Mouse (Mus musculus) skeletal muscle tissue, adult 2 months (tissue): ENCODE results near the gene Akr1a1.
"Not testable (repeated sequence)": the region's sequence is repeated elsewhere in the genome, so short reads cannot be mapped to it uniquely, and the experiment has no call there.

ENCODE experiments used
- DNase-seq: peaks from one replicate; pipeline ENCODE4 v3.0.0-alpha.2; 2012; ENCODE audit warnings: low read depth, low spot score

Akr1a1 gene

DNA sequence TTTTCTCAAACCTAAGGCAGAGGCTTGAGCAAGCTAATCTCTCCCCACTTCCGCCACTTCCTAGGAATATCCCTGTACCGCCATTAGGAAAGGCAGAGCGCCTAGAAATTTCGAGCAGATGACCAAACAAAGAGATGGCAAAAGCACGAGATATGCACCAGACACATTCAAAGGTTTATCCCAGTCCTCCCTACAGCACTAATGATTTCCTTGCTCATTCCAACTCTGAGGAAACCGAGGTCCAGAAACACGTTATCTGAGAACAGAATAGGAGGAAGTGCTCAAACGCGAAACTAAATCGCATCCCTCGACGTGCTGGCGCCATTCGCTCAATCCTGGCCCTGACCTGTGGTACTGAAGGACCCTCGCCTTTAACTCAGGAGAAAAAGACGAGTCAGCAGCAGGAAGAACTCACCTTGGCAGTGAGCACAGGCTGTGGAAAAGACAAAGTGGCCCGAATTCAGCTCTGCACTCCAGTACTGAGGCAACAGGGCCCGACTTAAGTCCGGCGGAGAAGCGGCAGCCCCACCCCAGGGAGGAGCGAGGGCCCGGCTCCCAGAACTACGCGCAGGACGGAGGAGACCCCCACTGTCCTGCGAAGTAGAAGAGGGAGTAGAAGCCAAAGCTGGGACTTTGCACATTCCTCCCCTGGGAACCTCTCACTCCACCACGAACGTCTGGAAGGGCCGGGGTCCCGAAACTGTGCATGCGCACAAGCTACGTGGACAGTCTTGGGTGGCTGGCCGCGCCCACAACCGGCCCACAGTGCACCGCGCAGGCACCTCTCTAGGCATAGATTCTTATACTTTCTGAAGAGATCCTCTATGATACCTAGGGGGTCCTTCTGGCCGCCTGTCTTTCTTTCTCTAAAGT, at the start of gene Akr1a1:
Gene Akr1a1, minus strand, starts transcription at position 757 of the 873 bp plus-strand sequence.
- DNase-seq: peak; percentile 84

DNA sequence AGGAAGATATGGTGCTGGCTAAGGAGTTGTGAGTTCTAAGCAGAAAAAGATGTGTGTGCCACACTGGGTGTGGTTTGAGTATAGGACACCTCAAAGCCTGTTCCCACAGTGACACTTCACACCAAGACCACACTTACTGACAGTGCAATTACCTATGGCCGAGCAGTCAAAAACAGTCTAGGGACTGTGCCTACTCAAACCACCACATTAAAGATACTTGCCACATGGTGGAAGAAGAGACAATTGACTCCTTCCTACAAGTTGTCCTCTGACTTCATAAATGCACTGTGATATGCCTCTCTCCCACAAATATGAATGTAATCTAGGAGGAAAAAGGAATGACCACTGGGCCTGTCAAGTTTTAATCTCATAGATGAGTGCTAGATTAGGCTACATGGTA, 49.5 kb upstream of the Akr1a1 start:
- DNase-seq: no peak

DNA sequence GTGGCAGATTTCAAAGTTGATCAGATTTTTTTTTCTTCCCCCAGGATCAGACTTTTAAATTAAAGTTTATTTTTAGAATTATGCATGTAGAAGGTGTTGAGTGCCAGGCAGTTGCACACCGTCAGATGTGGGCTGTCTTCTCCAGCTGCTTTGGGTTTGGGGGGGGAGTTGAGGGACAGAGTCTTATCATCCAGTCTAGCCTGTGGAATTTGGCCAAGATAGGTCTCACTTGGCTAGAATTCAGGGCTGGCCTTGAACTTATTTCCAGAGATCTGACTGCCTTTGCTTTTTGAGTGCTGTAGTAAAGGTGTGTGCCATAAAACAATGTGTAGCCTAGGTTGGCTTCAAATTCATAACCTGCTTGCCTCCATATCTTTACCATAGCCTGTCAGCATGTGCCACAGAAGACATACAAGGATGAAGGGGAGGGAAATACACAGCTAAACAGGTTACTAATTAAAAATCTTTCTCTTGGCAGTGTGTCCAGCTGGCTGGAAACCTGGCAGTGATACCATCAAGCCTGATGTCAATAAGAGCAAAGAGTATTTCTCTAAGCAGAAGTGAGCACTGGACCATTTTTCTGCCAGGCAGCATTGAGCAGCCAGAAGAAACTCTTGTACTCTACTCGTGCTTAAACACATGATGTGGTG, 47.3 kb upstream of the Akr1a1 start:
- no peak for DNase-seq

DNA sequence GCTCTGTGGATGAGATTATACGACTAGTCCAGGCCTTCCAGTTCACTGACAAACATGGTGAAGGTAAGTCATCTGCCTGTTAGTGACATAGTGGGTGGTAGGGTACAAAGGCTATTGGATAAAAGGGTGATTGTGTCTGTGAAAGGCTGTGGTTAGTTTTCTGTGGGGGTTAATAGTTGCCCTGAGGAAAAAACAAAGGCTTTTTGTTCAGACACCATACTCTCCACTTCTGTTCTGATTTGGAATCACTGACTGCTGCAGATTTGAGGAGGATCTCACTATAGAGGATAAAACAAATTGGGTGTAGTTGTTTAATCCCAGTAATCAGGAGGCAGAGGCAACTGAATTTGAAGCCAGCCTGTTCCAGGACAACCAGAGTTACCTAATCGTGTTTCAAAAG, 42.3 kb upstream of the Akr1a1 start:
- no peak for DNase-seq

DNA sequence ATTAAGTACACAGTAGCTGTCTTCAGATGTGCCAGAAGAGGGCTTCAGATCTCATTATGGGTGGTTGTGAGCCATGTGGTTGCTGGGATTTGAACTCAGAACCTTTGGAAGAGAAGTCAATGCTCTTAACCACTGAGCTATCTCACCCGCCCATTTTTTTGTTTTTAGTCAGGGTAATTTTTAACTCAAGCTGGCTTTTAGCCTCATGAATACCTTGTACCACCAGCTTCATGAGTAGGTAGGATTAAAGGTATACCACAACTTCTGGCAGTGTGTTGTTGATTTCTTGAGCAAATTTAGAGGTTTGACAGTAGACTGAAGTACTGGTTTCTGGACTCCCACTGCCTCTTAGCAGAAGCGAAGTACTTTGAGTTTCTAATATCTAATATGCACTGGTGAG, 40.7 kb upstream of the Akr1a1 start:
- DNase-seq: no peak

DNA sequence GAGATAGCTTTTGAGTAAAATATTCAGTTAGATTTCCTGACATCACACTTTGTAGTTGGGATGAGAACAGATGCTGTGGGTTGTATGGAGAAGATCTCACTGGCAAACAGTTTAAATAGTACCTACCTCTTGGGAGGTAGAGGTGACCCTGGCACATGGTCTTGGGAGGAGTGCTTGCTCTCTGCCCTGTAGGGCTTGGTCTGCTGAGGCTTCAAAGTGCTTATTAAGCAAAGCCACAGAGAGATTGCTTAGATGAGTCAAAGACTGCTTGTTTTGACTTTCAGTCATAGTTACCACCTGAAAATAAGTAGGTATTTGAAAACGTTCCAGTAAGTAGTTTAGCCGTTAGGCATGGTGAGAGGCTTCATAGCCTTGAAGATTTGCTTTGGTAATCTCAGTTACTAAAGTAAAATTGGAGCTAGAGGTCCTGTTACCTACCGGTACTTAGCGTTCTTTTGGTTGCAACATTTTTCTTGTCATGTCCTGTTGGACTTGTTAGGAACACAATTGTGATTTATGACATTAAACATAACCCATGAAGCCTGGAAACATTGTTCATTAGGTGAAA, 37.9 kb upstream of the Akr1a1 start:
- no peak for DNase-seq

DNA sequence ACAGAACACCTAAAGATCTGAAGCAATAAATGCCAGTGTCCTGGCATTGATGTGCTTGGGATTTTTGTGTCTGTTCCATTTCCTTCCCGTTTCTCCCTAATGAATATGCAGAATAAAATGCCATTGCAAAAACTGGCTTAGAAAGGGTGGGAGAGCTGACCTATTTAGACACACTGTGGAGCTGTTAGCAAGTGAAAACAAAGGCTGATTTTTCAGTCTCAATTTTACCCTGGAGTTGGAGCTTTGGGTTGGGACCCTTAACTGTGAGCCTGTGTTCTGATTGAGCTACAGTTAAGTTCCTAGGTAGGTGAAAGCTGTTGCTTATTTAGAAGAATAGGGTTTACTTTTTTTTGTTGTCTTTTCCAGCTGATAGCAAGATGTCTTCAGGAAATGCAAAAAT, 35.6 kb upstream of the Akr1a1 start:
- no peak for DNase-seq

DNA sequence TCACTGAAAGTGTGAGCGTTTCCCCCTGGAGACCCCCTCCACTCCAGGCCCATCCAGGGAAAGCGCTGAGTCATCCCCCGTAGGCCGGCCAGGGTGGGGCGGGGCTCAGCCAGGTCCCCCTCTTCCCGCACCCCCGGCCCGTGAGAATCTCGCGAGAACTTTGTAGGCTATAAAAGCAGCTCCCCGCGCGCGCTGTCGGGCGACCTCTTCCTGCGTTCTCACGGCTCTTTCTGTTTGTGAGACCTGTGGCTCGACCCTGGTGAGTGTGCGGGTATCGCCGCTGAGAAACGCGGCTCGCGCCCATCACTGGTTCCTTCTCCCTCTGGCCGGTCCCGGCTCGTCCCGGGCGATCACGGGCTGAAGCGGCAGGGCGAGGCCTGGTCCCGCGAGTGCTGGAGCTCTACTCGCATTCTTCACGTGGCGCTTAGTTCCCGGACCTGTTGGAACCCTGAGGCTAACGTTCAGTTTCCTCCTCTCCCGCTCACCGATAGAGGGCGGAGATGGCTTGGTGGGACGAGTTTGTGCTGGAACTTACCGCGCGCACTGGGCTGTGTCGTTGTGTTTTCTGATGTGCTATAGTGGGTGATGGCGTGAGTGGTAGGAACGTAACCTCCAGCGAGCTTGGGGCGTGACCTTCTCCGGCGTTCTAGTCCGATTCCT, 34.1 kb upstream of the Akr1a1 start, which contains the start of gene Prdx1:
Gene Prdx1, plus strand, starts transcription at position 143 of the 660 bp plus-strand sequence.
- DNase-seq: peak; percentile 89

DNA sequence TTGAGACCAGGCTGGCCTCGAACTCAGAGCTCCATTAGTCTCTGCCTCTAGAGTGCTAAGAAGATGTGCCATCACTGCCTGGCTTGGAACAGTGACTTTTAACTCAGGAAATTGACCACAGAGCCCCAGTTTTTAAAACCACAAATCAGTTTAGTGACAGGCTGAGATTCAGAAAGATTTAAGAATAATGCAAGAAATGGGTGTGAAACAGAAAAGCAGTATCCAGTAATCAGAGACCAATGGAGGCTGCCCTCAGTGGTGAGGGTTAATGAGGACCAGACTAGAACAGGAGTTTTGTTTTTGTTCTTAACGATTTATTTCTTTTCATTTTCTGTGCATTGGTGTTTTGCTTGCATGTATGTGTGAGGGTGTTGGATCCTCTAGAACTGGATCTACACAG, 33.2 kb upstream of the Akr1a1 start:
- DNase-seq: no peak

DNA sequence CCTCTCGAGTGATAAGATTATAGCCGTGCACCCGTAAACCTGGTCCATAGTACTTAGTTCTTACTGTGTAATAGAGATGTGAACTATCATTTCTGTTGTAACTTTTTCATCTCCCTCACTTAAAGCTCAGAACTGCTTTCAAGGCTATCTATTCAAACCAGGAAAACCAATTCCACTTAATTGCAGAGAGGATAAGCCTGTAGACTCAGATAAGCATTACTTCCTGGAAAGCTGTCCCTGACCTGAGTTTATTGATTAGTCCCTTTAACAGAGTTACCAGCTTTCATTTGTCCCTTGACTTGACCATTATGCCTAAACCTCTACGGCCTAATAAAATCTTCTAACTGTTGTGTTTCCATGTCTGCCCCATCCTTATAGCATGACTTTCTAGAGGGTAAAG, 32.5 kb upstream of the Akr1a1 start:
- DNase-seq: no peak

DNA sequence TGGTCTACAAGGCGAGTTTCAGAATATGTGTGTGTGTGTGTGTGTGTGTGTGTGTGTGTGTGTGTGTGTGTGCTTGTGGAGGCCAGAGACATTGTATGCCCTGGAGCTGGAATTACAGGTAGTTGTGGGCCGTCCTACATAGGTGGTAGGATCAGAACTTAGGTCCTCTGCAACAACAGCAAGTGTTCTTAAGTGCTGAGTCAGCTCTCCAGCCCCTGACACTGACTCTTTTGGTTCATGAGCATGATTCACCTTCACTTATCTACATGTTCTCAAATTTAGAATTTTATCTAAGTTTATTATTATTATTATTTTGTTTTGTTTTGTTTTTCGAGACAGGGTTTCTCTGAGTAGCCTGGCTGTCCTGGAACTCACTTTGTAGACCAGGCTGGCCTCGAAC, 29.0 kb upstream of the Akr1a1 start:
- DNase-seq: not testable (repeated sequence)

DNA sequence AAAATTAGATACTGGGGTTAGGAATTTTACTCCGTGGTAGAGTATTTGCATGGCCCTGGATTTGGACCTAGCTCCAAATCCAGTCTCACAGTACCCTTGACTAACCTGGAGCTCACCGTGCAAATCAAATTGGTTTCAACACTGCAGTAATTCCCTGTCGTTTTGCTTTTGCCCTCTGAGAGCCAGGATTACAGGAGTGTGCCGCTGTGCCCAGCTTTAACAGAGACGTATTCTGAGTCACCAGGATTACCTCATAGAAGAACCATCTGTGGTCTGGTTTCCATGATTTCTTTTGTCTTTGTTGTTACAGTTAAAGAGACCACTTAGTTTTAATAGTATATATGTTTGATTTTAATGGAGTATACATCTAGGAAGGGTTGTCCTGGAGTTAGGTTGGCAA, 27.7 kb upstream of the Akr1a1 start:
- DNase-seq: no peak

DNA sequence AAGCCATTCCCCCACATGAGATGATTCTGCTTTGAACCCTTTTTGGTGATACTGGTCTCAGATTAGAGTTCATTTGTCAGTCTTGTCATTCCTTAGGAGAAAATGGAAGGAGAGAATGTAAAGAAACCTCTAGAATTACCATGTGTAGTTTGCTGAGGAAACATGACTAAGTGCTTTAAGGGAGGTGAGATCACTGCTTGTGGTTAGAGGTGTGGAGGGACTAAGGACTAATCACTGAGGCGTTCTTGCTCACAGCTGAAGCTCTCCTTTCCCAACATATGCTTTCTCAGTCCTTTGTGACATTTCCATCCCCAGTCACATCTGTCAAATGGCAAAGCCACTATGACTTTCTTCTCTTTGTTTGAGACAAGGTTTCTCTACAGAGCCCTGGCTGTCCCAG, 26.3 kb upstream of the Akr1a1 start:
- DNase-seq: no peak

DNA sequence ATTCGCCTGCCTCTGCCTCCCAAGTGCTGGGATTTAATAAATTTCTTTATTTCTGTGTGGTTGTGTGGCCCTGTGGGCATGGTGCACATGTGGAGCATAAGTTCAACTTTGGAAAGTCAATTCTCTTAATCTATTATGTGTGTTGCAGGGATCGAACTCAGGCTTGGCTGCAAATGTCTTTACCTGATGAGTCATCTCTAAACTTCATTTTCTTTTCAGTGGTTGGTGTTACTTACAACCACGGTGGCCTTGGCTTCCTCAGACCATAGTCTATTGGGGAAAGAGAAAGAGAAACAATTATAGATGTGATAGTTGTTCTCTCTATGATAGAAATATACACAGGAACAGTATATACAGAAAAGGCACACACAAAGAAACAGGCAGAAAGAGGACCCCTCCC, 24.5 kb upstream of the Akr1a1 start:
- no peak for DNase-seq

DNA sequence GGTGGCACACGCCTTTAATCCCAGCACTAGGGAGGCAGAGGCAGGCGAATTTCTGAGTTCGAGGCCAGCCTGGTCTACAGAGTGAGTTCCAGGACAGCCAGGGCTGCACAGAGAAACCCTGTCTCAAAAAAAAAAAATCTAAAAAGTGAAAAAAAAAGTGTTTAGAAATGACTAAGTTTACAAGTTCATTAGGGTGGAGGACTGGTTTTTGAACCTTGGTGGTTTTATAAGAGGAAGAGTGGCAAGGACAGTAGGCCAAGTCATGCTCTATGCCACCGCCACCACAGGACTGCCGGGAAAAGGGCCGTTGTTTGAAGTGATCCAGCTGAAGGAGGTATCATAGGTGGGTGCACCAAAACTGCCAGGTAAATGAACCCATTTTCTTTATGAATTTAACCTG, 23.3 kb upstream of the Akr1a1 start:
- DNase-seq: not testable (repeated sequence)

DNA sequence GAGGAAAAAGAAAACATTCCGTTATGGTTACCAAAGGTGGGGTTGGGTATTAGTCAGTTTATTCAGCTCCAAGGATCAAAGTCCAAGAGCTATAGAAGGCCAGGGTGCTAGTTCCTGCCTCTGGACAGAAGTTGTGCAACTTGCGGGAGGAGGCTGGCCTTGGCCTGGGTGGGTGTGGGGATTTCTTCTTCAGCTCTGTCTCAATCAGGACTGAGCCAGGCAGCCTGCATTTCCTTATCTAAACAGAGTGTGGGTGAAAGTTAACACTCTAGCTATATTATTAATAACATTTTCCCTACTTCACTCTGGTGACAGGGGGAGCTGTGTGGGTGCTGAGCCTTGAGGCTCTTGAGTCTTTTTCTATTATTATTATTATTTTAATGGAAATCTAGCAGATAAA, 21.3 kb upstream of the Akr1a1 start:
- no peak for DNase-seq

DNA sequence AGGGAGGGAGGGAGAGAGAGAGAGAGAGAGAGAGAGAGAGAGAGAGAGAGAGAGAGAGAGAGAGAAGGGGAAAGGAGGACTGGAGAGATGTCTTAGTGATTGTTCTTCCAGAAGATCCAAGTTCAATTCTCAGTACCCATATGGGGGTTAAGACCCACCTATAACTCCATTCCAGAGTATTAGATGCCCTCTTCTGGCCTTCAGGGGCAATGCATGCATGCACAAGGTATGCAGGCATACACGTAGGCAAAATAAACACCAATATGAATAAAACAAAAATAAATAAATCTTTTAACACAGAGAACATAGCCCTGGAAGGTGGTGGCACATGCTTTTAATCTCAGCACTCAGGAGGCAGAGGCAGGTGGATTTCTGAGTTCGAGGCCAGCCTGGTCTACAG, 17.8 kb upstream of the Akr1a1 start:
- no peak for DNase-seq

DNA sequence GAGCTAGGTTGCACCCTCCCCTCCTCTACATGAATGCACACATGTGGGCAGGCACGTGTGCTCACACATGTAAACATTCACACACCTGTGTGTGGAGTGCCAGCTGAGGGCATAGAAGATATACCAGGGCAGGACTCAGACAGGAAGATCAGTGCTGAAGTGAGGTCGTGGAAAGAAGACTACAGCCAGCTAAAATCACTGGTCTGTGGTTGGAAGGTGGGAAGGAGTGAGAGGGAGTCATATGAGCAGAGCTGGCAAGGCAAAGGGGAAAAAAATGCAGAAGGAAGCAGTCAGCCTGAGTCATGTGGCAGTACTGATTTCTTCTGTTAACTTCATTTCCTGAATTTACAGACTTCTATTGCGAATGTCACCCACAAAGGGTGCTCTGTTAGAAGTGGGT, 16.7 kb upstream of the Akr1a1 start:
- DNase-seq: peak; percentile 40

DNA sequence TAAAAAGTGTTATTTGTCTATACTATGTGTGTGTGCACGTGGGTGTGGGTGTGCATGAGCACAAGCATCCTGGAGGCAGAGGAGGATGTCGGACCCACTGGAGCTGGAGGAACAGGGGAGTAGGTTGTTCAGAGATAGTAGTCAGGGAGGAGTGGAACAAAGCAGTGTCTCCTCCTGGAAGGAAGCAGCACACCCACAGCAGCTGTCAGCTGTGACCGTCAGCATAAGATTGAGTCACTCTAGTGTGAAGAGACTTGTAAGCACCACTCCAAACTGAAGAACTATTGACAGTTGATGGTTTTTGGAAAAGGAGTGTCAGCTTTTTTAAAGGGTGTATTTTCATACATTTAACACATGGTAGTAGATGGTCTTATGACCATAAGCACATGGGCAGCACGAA, 15.1 kb upstream of the Akr1a1 start:
- DNase-seq: no peak

DNA sequence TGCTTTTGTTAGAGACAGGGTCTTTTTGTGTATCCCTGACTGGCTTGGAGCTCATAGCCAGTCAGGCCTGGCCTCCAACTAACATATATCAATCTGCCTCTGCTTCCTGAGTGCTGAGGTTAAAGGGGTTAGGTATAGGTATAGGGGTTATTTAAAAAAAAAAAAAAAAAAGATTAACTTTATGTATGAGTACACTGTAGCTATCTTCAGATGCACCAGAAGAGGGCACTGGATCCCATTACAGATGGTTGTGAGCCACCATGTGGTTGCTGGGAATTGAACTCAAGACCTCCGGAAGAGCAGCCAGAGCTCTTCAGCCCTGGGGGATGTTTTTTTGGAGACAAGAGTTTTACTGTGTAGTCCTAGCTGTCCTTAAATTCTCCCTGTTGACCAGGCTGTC, 10.5 kb upstream of the Akr1a1 start:
- DNase-seq: no peak

DNA sequence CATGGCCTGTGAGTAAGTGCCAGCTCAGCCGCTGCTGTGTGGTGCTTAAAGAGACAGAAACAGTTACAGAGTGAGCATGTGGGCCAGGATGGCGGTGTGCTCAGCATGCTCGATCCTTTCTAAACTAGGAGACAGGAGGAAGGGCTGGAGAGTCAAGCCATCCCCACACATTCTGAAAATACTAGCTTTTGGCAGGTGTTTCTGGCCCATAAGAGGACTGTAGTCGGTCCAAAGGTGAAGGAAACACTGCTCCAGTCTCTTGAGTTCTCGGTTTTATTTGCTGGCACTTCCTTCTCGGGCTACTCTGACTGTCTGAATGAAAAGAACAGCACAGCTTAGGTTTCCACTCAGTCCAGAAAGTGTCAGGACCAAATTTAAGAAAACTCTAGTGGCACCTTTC, 9.3 kb upstream of the Akr1a1 start:
- no peak for DNase-seq

DNA sequence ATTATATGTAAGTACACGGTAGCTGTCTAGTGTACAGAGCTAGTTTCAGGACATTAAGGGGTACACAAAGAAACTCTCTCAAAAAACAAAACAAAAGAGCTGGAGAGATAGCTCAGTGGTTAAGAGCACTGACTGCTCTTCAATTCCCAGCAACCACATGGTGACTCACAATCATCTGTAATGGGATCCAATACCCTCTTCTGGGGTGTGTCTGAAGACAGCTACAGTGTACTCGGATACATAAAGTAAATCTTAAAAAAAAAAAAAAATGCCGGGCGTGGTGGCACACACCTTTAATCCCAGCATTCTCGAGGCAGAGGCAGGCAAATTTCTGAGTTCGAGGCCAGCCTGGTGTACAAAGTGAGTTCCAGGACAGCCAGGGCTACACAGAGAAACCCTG, 8.4 kb upstream of the Akr1a1 start:
- not testable (repeated sequence) for DNase-seq
